Mouse (Mus musculus) cerebellum, postnatal 36 days (tissue): ENCODE data around the gene Rad23a.
"Not testable (repeated sequence)": the region's sequence is repeated elsewhere in the genome, so short reads cannot be mapped to it uniquely, and the experiment has no call there.

ENCODE experiments used
- DNase-seq, 2 experiments: peaks; one replicate each; pipeline ENCODE4 v3.0.0; 2021 to 2022; ENCODE audit warnings: mixed read lengths in 2 of 2

The Rad23a gene

GRCm38 (mm10) chr8:84839875-84840247, 604 bp downstream of the Rad23a start:
- no peak for DNase-seq

- no peak for DNase-seq
Observed at GRCm38 (mm10) chr8:84839411-84839810, 1.1 kb downstream of the Rad23a start.

DNA sequence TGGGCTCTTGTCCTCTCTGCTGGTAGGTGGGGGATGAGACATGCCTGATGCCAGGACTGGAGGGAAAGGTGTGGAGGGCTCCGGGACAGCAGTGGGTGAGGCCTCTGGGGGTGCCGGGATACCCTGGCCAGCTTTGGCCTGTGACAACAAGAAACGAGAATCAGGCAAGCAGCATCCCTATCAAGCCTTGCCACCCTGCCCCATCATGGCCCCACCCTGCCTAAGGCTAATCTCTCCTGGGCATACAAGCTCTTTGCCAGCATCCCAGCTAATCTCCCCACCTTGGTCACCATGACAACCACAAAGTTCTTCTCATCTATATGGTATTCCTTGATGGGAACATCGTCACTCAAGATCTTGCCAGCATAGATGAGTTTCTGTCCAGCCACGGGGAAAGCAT, 2.0 kb downstream of the Rad23a start:
- no peak for DNase-seq

DNA sequence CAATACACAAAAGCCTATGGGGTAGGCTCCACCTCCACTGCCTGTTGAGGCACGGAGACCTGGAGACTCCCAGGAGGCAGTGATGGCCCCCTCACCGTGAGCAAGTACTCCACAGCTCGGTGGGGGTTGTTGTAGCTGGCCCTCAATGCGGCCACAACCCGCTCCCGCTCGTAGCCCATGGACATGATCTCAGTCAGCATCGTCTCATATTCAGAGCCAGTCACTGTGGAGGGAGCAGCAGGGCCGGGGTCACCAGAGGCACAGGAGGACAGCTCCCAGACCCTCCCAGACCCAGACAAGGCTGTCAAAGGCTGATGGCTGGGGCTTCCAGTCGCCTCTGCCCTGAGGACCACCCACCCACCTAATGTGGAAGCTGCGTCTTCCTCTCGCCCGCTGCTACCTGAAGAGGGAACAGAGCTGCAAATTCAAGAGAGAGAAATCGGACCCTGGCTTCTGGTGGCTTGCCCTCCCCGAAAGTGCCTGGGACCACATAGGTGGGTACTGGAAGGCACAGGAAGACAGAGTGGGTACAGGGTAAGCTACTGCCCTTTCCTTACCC, 2.5 kb downstream of the Rad23a start:
- no peak for DNase-seq

GRCm38 (mm10) chr8:84837149-84837911, 3.1 kb downstream of the Rad23a start:
- peak in 1 of 2 experiments; percentile 52 for DNase-seq

GRCm38 (mm10) chr8:84834866-84835855, 5.3 kb downstream of the Rad23a start:
- DNase-seq, result peak; percentile 84 to 87

GRCm38 (mm10) chr8:84834002-84834865, 6.2 kb downstream of the Rad23a start:
- DNase-seq, result peak in 1 of 2 experiments; percentile 17

GRCm38 (mm10) chr8:84832759-84833742, 7.4 kb downstream of the Rad23a start:
- DNase-seq, result peak in 1 of 2 experiments; percentile 7

- peak; percentile 81 to 86 for DNase-seq
Observed at GRCm38 (mm10) chr8:84832034-84832717, 8.3 kb downstream of the Rad23a start.

- peak; percentile 38 to 40 for DNase-seq
Observed at GRCm38 (mm10) chr8:84831490-84831889, 9.0 kb downstream of the Rad23a start, which contains the start of gene Gadd45gip1. TSS of gene Gadd45gip1 (plus strand) at chr8:84831522.

GRCm38 (mm10) chr8:84826518-84826917, 13.9 kb downstream of the Rad23a start:
- DNase-seq, result not testable (repeated sequence)

DNA sequence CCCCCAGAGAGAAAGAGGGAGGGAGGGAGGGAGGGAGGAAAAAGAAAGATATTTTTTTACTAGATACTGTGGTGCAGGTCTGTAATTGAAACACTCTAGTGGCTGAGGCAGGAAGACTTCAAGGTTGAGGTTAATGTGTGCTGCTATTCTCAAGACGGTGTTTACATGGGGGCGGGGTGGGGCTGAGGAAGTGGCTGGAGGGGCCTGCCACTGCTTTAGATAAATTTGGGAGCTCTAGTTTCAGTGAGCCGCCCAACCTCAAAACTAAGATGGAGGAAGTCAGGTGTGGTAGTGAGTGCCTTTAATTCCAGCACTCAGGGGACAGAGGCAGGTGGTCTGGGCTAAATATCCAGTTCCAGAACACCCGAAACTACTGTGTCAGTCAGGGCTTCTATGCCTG, 14.8 kb downstream of the Rad23a start:
- no peak for DNase-seq

GRCm38 (mm10) chr8:84823653-84824052, 16.8 kb downstream of the Rad23a start:
- DNase-seq, result peak; percentile 74 to 79

DNA sequence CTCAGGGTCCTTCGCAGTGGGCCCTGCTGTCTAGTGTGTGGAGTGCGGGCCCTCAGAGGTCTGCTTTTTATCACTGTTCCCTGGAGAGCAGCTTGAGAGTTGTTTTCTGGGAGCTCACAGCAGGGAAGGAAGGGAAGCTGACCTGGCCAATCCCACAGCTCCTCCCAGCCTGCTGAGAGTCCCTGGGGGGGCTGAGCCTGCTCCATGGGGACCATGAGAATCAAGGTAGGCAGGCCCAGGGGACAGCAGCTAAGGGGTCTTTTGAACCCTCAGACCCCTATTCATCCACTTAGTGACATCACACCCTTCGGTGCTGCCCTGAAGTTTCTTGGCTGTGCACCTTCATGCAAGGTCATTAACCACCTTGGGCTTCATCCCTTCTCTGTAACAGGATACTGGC, 17.7 kb downstream of the Rad23a start, which contains the start of gene Dand5:
Dand5 (minus strand) TSS at position 101 of the 400 bp plus-strand sequence.
- DNase-seq, result no peak

- DNase-seq, result no peak
Observed at GRCm38 (mm10) chr8:84816117-84816516, 24.3 kb downstream of the Rad23a start.

- peak; percentile 99 for DNase-seq
Observed at GRCm38 (mm10) chr8:84815547-84815946, 24.9 kb downstream of the Rad23a start.

GRCm38 (mm10) chr8:84814555-84815441, 25.7 kb downstream of the Rad23a start:
- peak; percentile 45 to 58 for DNase-seq

GRCm38 (mm10) chr8:84814240-84814554, 26.3 kb downstream of the Rad23a start:
- peak in 1 of 2 experiments; percentile 28 for DNase-seq

- peak in 1 of 2 experiments; percentile 25 for DNase-seq
Observed at GRCm38 (mm10) chr8:84813830-84814229, 26.6 kb downstream of the Rad23a start.
